Mouse (Mus musculus): Measurements from ENCODE around the gene Kcnmb3.

GRCm38 (mm10) chr3:32505841-32506240 lies 13.8 kb upstream of the Kcnmb3 start:
- TF ChIP-seq CTCF (IDR thresholded peaks at IDR 0.05; ENCODE audit: low read depth): no peak
- TF ChIP-seq EP300 (IDR thresholded peaks at IDR 0.05; ENCODE audit: low read depth): no peak

Data from liver, embryonic 14.5 days (tissue).